ENCODE assay signal across 11 mouse cellular contexts in genomic region chr4:141964575-141964974, GRCm38 (mm10). TPM values are rescaled to one million over a fixed set of nuclear protein-coding genes. Genes with fewer than 3 reads are reported as not detected.
DNase-seq lines count a peak whose midpoint lies in the region; ATAC-seq and TF ChIP-seq lines count a peak whose summit lies in the region.
"Had no signal": no experiment of that assay in that cellular context is flagged by ENCODE, and none has a peak within 500 bp of the region (broad histone marks: within the 10 kb centered on the region; RNA-seq: fewer than 3 reads in every experiment).

No protein-coding gene starts in this region.

- H3K4me1 ChIP-seq in lung, embryonic 14.5 days (ENCODE audit: insufficient read depth), result 0 out of 2 replicates have a peak, but pooled peaks cover 2% of the 10 kb centered on the region
- H3K4me1 ChIP-seq in lung, adult 2 months (ENCODE audit: control insufficient read depth, insufficient read depth, low read length), result peaks cover 2% of the 10 kb centered on the region; the same call in 1 of the 2 replicates

- H3K27me3 ChIP-seq in lung, embryonic 14.5 days (ENCODE audit: insufficient read depth, low read length), result no peaks in the 10 kb centered on the region
- H3K27me3 ChIP-seq: embryonic facial prominence, embryonic 13.5 days; liver, embryonic 15.5 days had no signal

- H3K4me3 ChIP-seq in lung, embryonic 14.5 days (ENCODE audit: low read depth, low read length), result no peak overlapping the region
- H3K4me3 ChIP-seq in lung, adult 2 months (replicated peaks; ENCODE audit: extremely low read depth, low read depth, low read length), result no peak overlapping the region
- H3K4me3 ChIP-seq: embryonic facial prominence, embryonic 13.5 days; liver, embryonic 15.5 days had no signal

- H3K4me2 ChIP-seq in lung, embryonic 14.5 days, result peak overlapping the region; percentile 34; the same call in 1 of the 2 replicates
- H3K4me2 ChIP-seq: embryonic facial prominence, embryonic 13.5 days; liver, embryonic 15.5 days had no signal

- peak; percentile 39 for DNase-seq in embryo, embryonic 11 days
- DNase-seq in embryo, embryonic 10 days (ENCODE audit: low spot score), result no peak
- DNase-seq in lung, embryonic 14.5 days, result peak; percentile 78
- no peak for DNase-seq in lung, adult 2 months
- DNase-seq in layer of hippocampus, postnatal 10 days (ENCODE audit: low spot score in 2 of 2), result peak; percentile 63 to 69
- peak; percentile 39 for DNase-seq in retina, postnatal 1 day
- no peak for DNase-seq in gastrocnemius, adult 8-10 months (ENCODE audit: low spot score in 2 of 2)
- no peak for DNase-seq in kidney, postnatal 14 days
- DNase-seq: kidney, adult 11 months had no signal

- no peak overlapping the region for H3K9ac ChIP-seq in lung, embryonic 14.5 days
- H3K9ac ChIP-seq: embryonic facial prominence, embryonic 13.5 days; liver, embryonic 15.5 days had no signal

- 0 out of 2 replicates have a peak, but pooled peaks cover 5% of the 10 kb centered on the region for H3K9me3 ChIP-seq in lung, embryonic 14.5 days (ENCODE audit: low read depth, low read length)
- H3K9me3 ChIP-seq: liver, embryonic 15.5 days had no signal

- no peak for TF ChIP-seq CTCF in lung, embryonic 14.5 days (IDR thresholded peaks at IDR 0.05; ENCODE audit: low read depth)
- no peak for TF ChIP-seq CTCF in lung, adult 2 months (IDR thresholded peaks at IDR 0.05; ENCODE audit: insufficient read depth, low read length)

- 14% methylated on average over 6 of the region's 6 CpGs for WGBS in lung, embryonic 14.5 days
- WGBS in lung, adult 2 months, result 33% methylated on average over 6 of the region's 6 CpGs

- H3K36me3 ChIP-seq in lung, embryonic 14.5 days (ENCODE audit: insufficient read depth), result no peaks in the 10 kb centered on the region
- H3K36me3 ChIP-seq: embryonic facial prominence, embryonic 13.5 days; liver, embryonic 15.5 days had no signal

- ATAC-seq in lung, embryonic 14.5 days (ENCODE audit: insufficient read depth), result peak; percentile 96

- no peak for TF ChIP-seq POLR2A in lung, adult 2 months (IDR thresholded peaks at IDR 0.05; ENCODE audit: borderline replicate concordance, extremely low read depth, low read depth, low read length)

- H3K27ac ChIP-seq in lung, embryonic 14.5 days (ENCODE audit: low read depth), result no peak overlapping the region; the same call in 1 of the 2 replicates
- H3K27ac ChIP-seq: embryonic facial prominence, embryonic 13.5 days; liver, embryonic 15.5 days had no signal

RNA-seq across cellular contexts. Expression of gene Fhad1, which starts 50.3 kb away (rescaled TPM):
- polyA plus RNA-seq in lung, embryonic 14.5 days (2014; fragmentation: Nextera tagmentation; extraction: Ambion mirVana), result 0.68 and 1.4 TPM in 2 replicates
- polyA plus RNA-seq in lung, adult 2 months (2012; rRNA removed), result 6.9 and 7.9 TPM in 2 replicates
- total RNA-seq in layer of hippocampus, postnatal 10 days (2021), result 1 to 10 TPM; 2.1 to 3.5 TPM
- total RNA-seq in gastrocnemius, adult 8-10 months (2022), result not detected

Comparison
In these comparisons a context has a peak if more than half of its experiments do, and no peak if none do; other contexts are left out.
1. DNase-seq: peak in embryo, embryonic 11 days (single experiment), lung, embryonic 14.5 days (single experiment), layer of hippocampus, postnatal 10 days (2 of 2) and retina, postnatal 1 day (single experiment); none in embryo, embryonic 10 days (single experiment), lung, adult 2 months (single experiment), gastrocnemius, adult 8-10 months (0 of 2) and kidney, postnatal 14 days (single experiment).